Mouse (Mus musculus) forebrain, embryonic 15.5 days (tissue): ENCODE measurements around the gene Tlcd2. TPM values are rescaled to one million over a fixed set of nuclear protein-coding genes. Genes with fewer than 3 reads are reported as not detected.

Source experiments
- ATAC-seq: fragments of 200-750 bp; cut with Nextera tagmentation; replicated peaks from 2 replicates; pipeline ENCODE4 v1.8.0; 2017; ENCODE audit warnings: mild to moderate bottlenecking, moderate TSS enrichment, moderate library complexity
- H3K27ac ChIP-seq: fragments of 300-500 bp; sonication (generic); replicated peaks from 2 replicates; pipeline ENCODE4 v1.5.1; 2015; ENCODE audit warnings: mild to moderate bottlenecking, inconsistent platforms
- H3K27me3 ChIP-seq: fragments of 300-500 bp; sonication (generic); 2 replicates; pipeline ENCODE4 v1.6.1; 2015; ENCODE audit warnings: inconsistent platforms
- H3K36me3 ChIP-seq: fragments of 300-500 bp; sonication (generic); 2 replicates; pipeline ENCODE4 v1.6.1; 2015; ENCODE audit warnings: mild to moderate bottlenecking, inconsistent platforms
- H3K4me1 ChIP-seq: fragments of 300-500 bp; sonication (generic); 2 replicates; pipeline ENCODE4 v1.6.1; 2015; ENCODE audit warnings: inconsistent platforms
- H3K4me2 ChIP-seq: fragments of 300-500 bp; sonication (generic); replicated peaks from 2 replicates; pipeline ENCODE4 v1.6.1; 2015; ENCODE audit warnings: mild to moderate bottlenecking, inconsistent platforms
- H3K4me3 ChIP-seq: fragments of 300-500 bp; sonication (generic); 2 replicates; pipeline ENCODE4 v1.5.1; 2015; ENCODE audit warnings: mild to moderate bottlenecking, inconsistent platforms
- H3K9ac ChIP-seq: fragments of 300-500 bp; sonication (generic); replicated peaks from 2 replicates; pipeline ENCODE4 v1.6.1; 2015; ENCODE audit warnings: mild to moderate bottlenecking, inconsistent platforms
- H3K9me3 ChIP-seq: fragments of 300-500 bp; sonication (generic); 2 replicates; pipeline ENCODE4 v1.6.1; 2016; ENCODE audit warnings: inconsistent platforms
- WGBS: fragments of 180-500 bp; shearing (Covaris S2); methylation state at CpG from one replicate; pipeline ENCODE4 v1.1.7; 2015; ENCODE audit warnings: mixed read lengths; 5-methylcytosine and 5-hydroxymethylcytosine counted together
- polyA plus RNA-seq: library from polyadenylated mRNA; unstranded; fragments of >200 nt; fragmentation: Nextera tagmentation; extraction: Ambion mirVana; gene quantifications from 2 replicates; pipeline ENCODE4 v1.2.1, GENCODE M21; 2015

Tlcd2 gene
- polyA plus RNA-seq = 0.95 and 1.3 TPM in 2 replicates

- ATAC-seq = peak; percentile 96
- peak within 1 kb of the TSS; percentile 72 for H3K4me3 ChIP-seq
- H3K4me2 ChIP-seq = peak within 1 kb of the TSS; percentile 98
- no peaks in the 10 kb centered on the region for H3K9me3 ChIP-seq
- 0% methylated on average over 46 of the region's 46 CpGs for WGBS
- H3K36me3 ChIP-seq = peaks cover 8% of the 10 kb centered on the region; the same call in 1 of the 2 replicates
- no peaks in the 10 kb centered on the region for H3K27me3 ChIP-seq
- H3K27ac ChIP-seq = peak within 1 kb of the TSS; percentile 85
- peak within 1 kb of the TSS; percentile 61 for H3K9ac ChIP-seq
- H3K4me1 ChIP-seq = peaks cover 28% of the 10 kb centered on the region
Measured at GRCm38 (mm10) chr11:75460844-75461742, at the start of gene Tlcd2. Tlcd2 (plus strand) TSS chr11:75461715.

- H3K4me3 ChIP-seq = no peak overlapping the region
- no peak overlapping the region for H3K4me2 ChIP-seq
- no peaks in the 10 kb centered on the region for H3K9me3 ChIP-seq
- no peak for ATAC-seq
- H3K27ac ChIP-seq = no peak overlapping the region
- no peaks in the 10 kb centered on the region for H3K27me3 ChIP-seq
- 46% methylated on average over 7 of the region's 7 CpGs for WGBS
- no peaks in the 10 kb centered on the region for H3K36me3 ChIP-seq
- H3K9ac ChIP-seq = no peak overlapping the region
- no peaks in the 10 kb centered on the region for H3K4me1 ChIP-seq
Measured at GRCm38 (mm10) chr11:75415096-75415495, 46.4 kb upstream of the Tlcd2 start.

DNA sequence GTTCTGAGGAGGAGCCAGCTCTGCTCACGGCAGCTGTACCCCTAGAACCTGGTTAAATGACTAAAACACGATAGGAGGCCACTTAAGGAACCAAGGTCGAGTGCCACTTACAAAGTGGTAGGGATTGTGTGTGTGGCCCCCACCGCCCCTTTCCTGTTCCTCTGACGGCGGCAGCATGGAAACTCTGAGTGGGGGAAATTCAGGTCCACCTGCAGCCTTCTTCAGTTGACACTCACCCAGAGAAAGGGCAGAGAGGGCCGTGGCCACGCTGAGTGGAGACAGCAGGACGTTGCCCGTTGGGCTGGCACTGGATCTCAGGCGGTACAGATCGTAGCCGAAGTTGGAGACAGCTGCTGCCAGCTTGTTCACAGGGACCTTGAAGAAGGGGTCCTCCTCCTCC lies 45.5 kb upstream of the Tlcd2 start:
- H3K27me3 ChIP-seq = no peaks in the 10 kb centered on the region
- no peak overlapping the region for H3K4me2 ChIP-seq
- H3K4me3 ChIP-seq = no peak overlapping the region
- no peaks in the 10 kb centered on the region for H3K4me1 ChIP-seq
- WGBS = 87% methylated on average over 13 of the region's 13 CpGs
- no peak overlapping the region for H3K9ac ChIP-seq
- no peaks in the 10 kb centered on the region for H3K9me3 ChIP-seq
- H3K27ac ChIP-seq = no peak overlapping the region
- no peak for ATAC-seq
- no peaks in the 10 kb centered on the region for H3K36me3 ChIP-seq

- WGBS = 85% methylated on average over 7 of the region's 7 CpGs
Measured at GRCm38 (mm10) chr11:75420037-75420436, 41.5 kb upstream of the Tlcd2 start.

GRCm38 (mm10) chr11:75420810-75421374 lies 40.6 kb upstream of the Tlcd2 start:
- no peak overlapping the region for H3K4me3 ChIP-seq
- no peaks in the 10 kb centered on the region for H3K36me3 ChIP-seq
- no peaks in the 10 kb centered on the region for H3K4me1 ChIP-seq
- ATAC-seq = no peak
- H3K4me2 ChIP-seq = no peak overlapping the region
- no peaks in the 10 kb centered on the region for H3K9me3 ChIP-seq
- WGBS = 67% methylated on average over 5 of the region's 5 CpGs
- H3K27me3 ChIP-seq = no peaks in the 10 kb centered on the region
- H3K9ac ChIP-seq = no peak overlapping the region
- H3K27ac ChIP-seq = no peak overlapping the region

More at GRCm38 (mm10) chr11:75420037-75420436, 41.5 kb upstream of the Tlcd2 start:
- H3K4me2 ChIP-seq = no peak overlapping the region
- no peaks in the 10 kb centered on the region for H3K27me3 ChIP-seq
- no peak overlapping the region for H3K27ac ChIP-seq
- no peaks in the 10 kb centered on the region for H3K9me3 ChIP-seq
- no peaks in the 10 kb centered on the region for H3K4me1 ChIP-seq
- no peak overlapping the region for H3K4me3 ChIP-seq
- no peaks in the 10 kb centered on the region for H3K36me3 ChIP-seq
- ATAC-seq = no peak
- H3K9ac ChIP-seq = no peak overlapping the region

DNA sequence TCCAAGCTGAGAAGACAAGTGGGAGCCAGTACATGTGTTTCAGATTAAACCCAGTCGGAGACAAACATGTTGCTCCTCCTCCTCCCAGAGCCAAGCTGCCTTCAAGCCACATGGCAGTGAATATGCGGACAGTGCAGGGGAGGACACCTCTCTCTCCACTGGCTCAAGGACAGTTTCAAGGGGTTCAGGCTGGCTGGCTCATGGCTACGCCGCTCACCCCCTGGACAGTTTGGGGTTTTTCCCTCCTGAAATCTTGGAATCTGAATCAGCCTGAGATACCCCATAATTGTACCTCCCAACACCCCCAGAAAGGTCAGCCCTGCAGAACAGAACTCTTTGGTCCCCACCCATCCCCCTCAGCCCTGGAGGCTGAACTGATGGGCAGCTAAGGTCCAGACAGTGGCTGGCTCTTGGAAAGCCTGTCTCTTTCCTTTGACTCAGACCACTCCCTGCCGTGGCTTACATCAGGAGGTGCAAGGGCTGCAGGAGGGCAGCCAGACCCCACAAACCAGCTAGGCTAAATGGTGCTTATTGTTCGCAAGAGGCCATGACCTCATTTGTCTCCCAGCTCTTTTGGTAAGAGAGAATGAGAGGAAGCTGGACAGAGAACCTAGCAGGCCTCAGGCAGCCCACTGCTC lies 40.0 kb upstream of the Tlcd2 start:
- Histone ChIP-seq H3K9me3 (no peaks in the 10 kb centered on the region), H3K27me3 (no peaks in the 10 kb centered on the region), H3K9ac (no peak overlapping the region), H3K4me1 (no peaks in the 10 kb centered on the region), H3K36me3 (no peaks in the 10 kb centered on the region), H3K27ac (no peak overlapping the region), H3K4me2 (no peak overlapping the region), H3K4me3 (no peak overlapping the region)
- no peak for ATAC-seq
- 45% methylated on average over 6 of the region's 6 CpGs for WGBS

GRCm38 (mm10) chr11:75422013-75422792 lies 39.3 kb upstream of the Tlcd2 start, which contains the start of gene Serpinf1:
Serpinf1 (minus strand) TSS chr11:75422701.
- Histone ChIP-seq H3K4me2 (no peak within 1 kb of the TSS), H3K27ac (no peak within 1 kb of the TSS), H3K4me3 (no peak within 1 kb of the TSS), H3K36me3 (no peaks in the 10 kb centered on the region), H3K9me3 (no peaks in the 10 kb centered on the region), H3K4me1 (no peaks in the 10 kb centered on the region), H3K27me3 (no peaks in the 10 kb centered on the region), H3K9ac (no peak within 1 kb of the TSS)
- ATAC-seq = no peak
- WGBS = 55% methylated on average over 10 of the region's 10 CpGs

- Histone ChIP-seq H3K4me3 (no peak overlapping the region), H3K36me3 (no peaks in the 10 kb centered on the region), H3K27ac (no peak overlapping the region), H3K9me3 (no peaks in the 10 kb centered on the region), H3K27me3 (no peaks in the 10 kb centered on the region), H3K4me1 (no peaks in the 10 kb centered on the region), H3K4me2 (no peak overlapping the region), H3K9ac (no peak overlapping the region)
- 87% methylated on average over 3 of the region's 3 CpGs for WGBS
- no peak for ATAC-seq
Measured at GRCm38 (mm10) chr11:75423091-75423490, 38.4 kb upstream of the Tlcd2 start.

GRCm38 (mm10) chr11:75424033-75424432 lies 37.5 kb upstream of the Tlcd2 start:
- no peak overlapping the region for H3K27ac ChIP-seq
- no peak overlapping the region for H3K4me3 ChIP-seq
- H3K4me1 ChIP-seq = no peaks in the 10 kb centered on the region
- H3K9ac ChIP-seq = no peak overlapping the region
- ATAC-seq = no peak
- no peaks in the 10 kb centered on the region for H3K36me3 ChIP-seq
- H3K9me3 ChIP-seq = no peaks in the 10 kb centered on the region
- no peaks in the 10 kb centered on the region for H3K27me3 ChIP-seq
- WGBS = 92% methylated on average over 9 of the region's 9 CpGs
- H3K4me2 ChIP-seq = no peak overlapping the region

DNA sequence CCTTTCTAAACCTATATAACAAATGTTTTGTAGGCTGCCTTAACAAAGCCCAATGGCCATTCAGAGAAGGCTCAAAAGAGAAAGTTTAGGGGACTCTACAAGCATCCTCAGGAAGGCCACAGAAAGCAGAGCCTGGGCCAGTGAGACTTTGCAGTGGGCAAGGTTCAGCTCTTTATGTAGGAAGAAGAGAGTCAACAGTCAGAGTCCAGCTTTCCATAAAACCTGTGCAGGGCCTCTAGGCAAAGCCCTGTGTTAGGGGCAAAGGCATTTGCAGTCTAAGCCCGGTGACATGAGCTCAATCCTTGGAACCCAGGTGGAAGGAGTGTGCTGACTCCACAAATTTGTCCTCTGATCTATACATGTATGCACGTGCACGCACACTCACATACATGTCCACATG lies 37.1 kb upstream of the Tlcd2 start:
- no peak overlapping the region for H3K27ac ChIP-seq
- H3K36me3 ChIP-seq = no peaks in the 10 kb centered on the region
- WGBS = 96% methylated on average over 3 of the region's 3 CpGs
- no peaks in the 10 kb centered on the region for H3K27me3 ChIP-seq
- H3K9ac ChIP-seq = no peak overlapping the region
- H3K4me2 ChIP-seq = no peak overlapping the region
- no peaks in the 10 kb centered on the region for H3K4me1 ChIP-seq
- no peak overlapping the region for H3K4me3 ChIP-seq
- H3K9me3 ChIP-seq = no peaks in the 10 kb centered on the region
- no peak for ATAC-seq

- 86% methylated on average over 9 of the region's 9 CpGs for WGBS
- ATAC-seq = no peak
- Histone ChIP-seq H3K4me1 (peaks cover 18% of the 10 kb centered on the region), H3K27ac (no peak overlapping the region), H3K27me3 (no peaks in the 10 kb centered on the region), H3K9me3 (no peaks in the 10 kb centered on the region), H3K4me2 (no peak overlapping the region), H3K36me3 (no peaks in the 10 kb centered on the region), H3K4me3 (no peak overlapping the region), H3K9ac (no peak overlapping the region)
Measured at GRCm38 (mm10) chr11:75429019-75429705, 32.4 kb upstream of the Tlcd2 start.
